Mouse (Mus musculus) lung, postnatal 0 days (tissue): ENCODE data around the gene Cdk4. TPM values are rescaled to one million over a fixed set of nuclear protein-coding genes. Genes with fewer than 3 reads are reported as not detected.
"Not testable (repeated sequence)": the region's sequence is repeated elsewhere in the genome, so short reads cannot be mapped to it uniquely, and the experiment has no call there.

ENCODE experiments used
- ATAC-seq: fragments of 200-750 bp; cut with Nextera tagmentation; 2 replicates; pipeline ENCODE4 v1.8.0; 2017; ENCODE audit warnings: moderate library complexity
- DNase-seq: peaks from one replicate; pipeline ENCODE4 v3.0.0-alpha.2; 2016; ENCODE audit warnings: low spot score
- H3K27ac ChIP-seq: fragments of 300-500 bp; sonication (generic); 2 replicates; pipeline ENCODE4 v1.5.1; 2014; ENCODE audit warnings: antibody characterized with exemption, mild to moderate bottlenecking, low read length, mixed read lengths
- H3K27me3 ChIP-seq: fragments of 300-500 bp; sonication (generic); replicated peaks from 2 replicates; pipeline ENCODE4 v1.6.1; 2014; ENCODE audit warnings: low read length, mixed read lengths; ENCODE audit not compliant: insufficient read depth
- H3K36me3 ChIP-seq: fragments of 300-500 bp; sonication (generic); 2 replicates; pipeline ENCODE4 v1.6.1; 2014; ENCODE audit warnings: low read length, mixed read lengths; ENCODE audit not compliant: insufficient read depth
- H3K4me1 ChIP-seq: fragments of 300-500 bp; sonication (generic); 2 replicates; pipeline ENCODE4 v1.6.1; 2014; ENCODE audit warnings: antibody characterized with exemption, low read depth, low read length, mixed read lengths; ENCODE audit not compliant: insufficient read depth
- H3K4me2 ChIP-seq: fragments of 300-500 bp; sonication (generic); replicated peaks from 2 replicates; pipeline ENCODE4 v1.6.1; 2014; ENCODE audit warnings: low read depth, mild to moderate bottlenecking, low read length, moderate library complexity, mixed read lengths
- H3K4me3 ChIP-seq: fragments of 300-500 bp; sonication (generic); 2 replicates; pipeline ENCODE4 v1.5.1; 2014; ENCODE audit warnings: low read depth, low read length
- H3K9ac ChIP-seq: fragments of 300-500 bp; sonication (generic); replicated peaks from 2 replicates; pipeline ENCODE4 v1.6.1; 2014; ENCODE audit warnings: low read depth, mild to moderate bottlenecking
- H3K9me3 ChIP-seq: fragments of 300-500 bp; sonication (generic); 2 replicates; pipeline ENCODE4 v1.6.1; 2016; ENCODE audit warnings: low read length, mixed read lengths
- CTCF ChIP-seq: IDR thresholded peaks from 2 replicates; pipeline ENCODE4 v1.5.1; 2016; ENCODE audit warnings: antibody characterized with exemption, mild to moderate bottlenecking
- EP300 ChIP-seq: IDR thresholded peaks from 2 replicates; pipeline ENCODE4 v1.6.1; 2016; ENCODE audit warnings: antibody characterized with exemption, mild to moderate bottlenecking, control low read depth
- WGBS: fragments of 180-500 bp; shearing (Covaris S2); extraction: QIAGEN DNeasy Blood & Tissue Kit; methylation state at CpG from one replicate; pipeline ENCODE4 v1.1.7; 2014; 5-methylcytosine and 5-hydroxymethylcytosine counted together
- polyA plus RNA-seq: library from polyadenylated mRNA; unstranded; fragments of >200 nt; fragmentation: Nextera tagmentation; extraction: Ambion mirVana; gene quantifications from 2 replicates; pipeline ENCODE4 v1.2.1, GENCODE M21; 2015

The Cdk4 gene
- polyA plus RNA-seq, 1 experiment from 2014 or later, result 362 TPM

- Histone ChIP-seq H3K9ac (peak within 1 kb of the TSS; percentile 39; the same call in 1 of the 2 replicates), H3K4me3 (peak within 1 kb of the TSS; percentile 70), H3K27me3 (0 out of 2 replicates have a peak, but pooled peaks cover 7% of the 10 kb centered on the region), H3K27ac (no peak within 1 kb of the TSS), H3K9me3 (no peaks in the 10 kb centered on the region), H3K4me1 (peaks cover 6% of the 10 kb centered on the region; the same call in 1 of the 2 replicates), H3K4me2 (peak within 1 kb of the TSS; percentile 100), H3K36me3 (0 out of 2 replicates have a peak, but pooled peaks cover 2% of the 10 kb centered on the region)
- WGBS, result 3% methylated on average over 51 of the region's 72 CpGs
- TF ChIP-seq EP300 (no peak), CTCF (no peak)
- peak; percentile 84 for DNase-seq
- ATAC-seq, result peak; percentile 23
These were observed 3.1 kb upstream of the Cdk4 start, which contains the start of gene March9 for GRCm38 (mm10) chr10:127059968-127060916. Gene March9 (minus strand): TSS chr10:127060184.

DNA sequence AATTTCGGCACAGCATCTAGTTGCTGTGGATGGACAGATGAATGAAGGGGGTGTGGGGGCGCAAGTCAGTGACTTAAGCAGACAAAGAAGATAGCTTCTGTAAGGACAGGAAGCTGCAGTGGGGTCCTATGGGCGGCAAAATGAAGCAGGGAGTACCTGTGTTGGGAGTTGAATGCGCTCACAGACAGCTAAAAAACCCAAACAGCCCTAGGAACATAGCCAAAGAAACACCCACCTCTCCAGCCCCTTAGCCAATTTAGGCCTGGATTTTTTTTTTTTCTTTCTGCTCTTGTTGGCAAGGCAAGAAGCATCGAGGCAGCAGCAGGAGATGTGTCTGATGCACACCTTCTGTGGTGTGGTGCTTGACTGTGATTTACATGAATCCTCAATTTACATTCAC, 2.2 kb upstream of the Cdk4 start:
- 0 out of 2 replicates have a peak, but pooled peaks cover 7% of the 10 kb centered on the region for H3K27me3 ChIP-seq
- H3K36me3 ChIP-seq, result peaks cover 4% of the 10 kb centered on the region; the same call in 1 of the 2 replicates
- H3K9ac ChIP-seq, result no peak overlapping the region
- DNase-seq (no peak), ATAC-seq (no peak)
- H3K4me2 ChIP-seq, result no peak overlapping the region
- 49% methylated on average over 5 of the region's 5 CpGs for WGBS
- no peak overlapping the region for H3K27ac ChIP-seq
- peaks cover 6% of the 10 kb centered on the region; the same call in 1 of the 2 replicates for H3K4me1 ChIP-seq
- H3K9me3 ChIP-seq, result no peaks in the 10 kb centered on the region
- H3K4me3 ChIP-seq, result no peak overlapping the region
- no peak for TF ChIP-seq EP300
- no peak for TF ChIP-seq CTCF

- no peak for ATAC-seq
- Histone ChIP-seq H3K4me3 (no peak overlapping the region), H3K9ac (no peak overlapping the region), H3K27ac (no peak overlapping the region), H3K4me1 (peaks cover 6% of the 10 kb centered on the region; the same call in 1 of the 2 replicates), H3K4me2 (no peak overlapping the region), H3K27me3 (0 out of 2 replicates have a peak, but pooled peaks cover 7% of the 10 kb centered on the region), H3K9me3 (no peaks in the 10 kb centered on the region), H3K36me3 (peaks cover 7% of the 10 kb centered on the region; the same call in 1 of the 2 replicates)
- 72% methylated on average over 2 of the region's 2 CpGs for WGBS
- DNase-seq, result no peak
- TF ChIP-seq EP300 (no peak), CTCF (no peak)
These were observed 1.8 kb upstream of the Cdk4 start for GRCm38 (mm10) chr10:127061513-127061912.

DNA sequence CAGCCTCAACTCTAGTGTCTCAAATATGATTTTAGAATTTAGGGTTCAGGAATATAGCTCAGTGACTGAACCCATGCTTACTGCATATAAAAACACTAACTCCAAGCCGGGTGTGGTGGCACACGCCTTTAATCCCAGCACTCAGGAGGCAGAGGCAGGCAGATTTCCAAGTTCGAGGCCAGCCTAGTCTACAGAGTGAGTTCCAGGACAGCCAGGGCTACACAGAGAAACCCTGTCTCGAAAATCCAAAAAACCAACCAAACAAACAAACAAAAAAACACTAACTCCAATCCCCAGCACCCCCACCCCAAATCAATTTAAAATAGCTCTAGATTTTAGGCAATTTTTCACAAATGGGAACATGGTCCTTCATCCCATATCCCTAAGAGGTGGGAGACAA, 1.2 kb upstream of the Cdk4 start:
- not testable (repeated sequence) for H3K4me1 ChIP-seq, H3K4me2 ChIP-seq, H3K9ac ChIP-seq, H3K27me3 ChIP-seq, H3K27ac ChIP-seq, H3K4me3 ChIP-seq, ATAC-seq, DNase-seq, H3K9me3 ChIP-seq
- H3K36me3 ChIP-seq, result peaks cover 13% of the 10 kb centered on the region; the same call in 1 of the 2 replicates
- WGBS, result 90% methylated on average over 4 of the region's 4 CpGs

- no peak for ATAC-seq
These were observed 831 bp upstream of the Cdk4 start for GRCm38 (mm10) chr10:127062503-127062902.

More at GRCm38 (mm10) chr10:127062503-127062902, 831 bp upstream of the Cdk4 start:
- H3K27me3 ChIP-seq, result 0 out of 2 replicates have a peak, but pooled peaks cover 7% of the 10 kb centered on the region
- no peak overlapping the region for H3K9ac ChIP-seq
- H3K36me3 ChIP-seq, result peaks cover 14% of the 10 kb centered on the region; the same call in 1 of the 2 replicates
- DNase-seq, result peak; percentile 69
- H3K9me3 ChIP-seq, result no peaks in the 10 kb centered on the region
- H3K4me1 ChIP-seq, result peaks cover 6% of the 10 kb centered on the region; the same call in 1 of the 2 replicates
- H3K4me3 ChIP-seq, result no peak overlapping the region
- H3K27ac ChIP-seq, result 0 out of 2 replicates have a peak overlapping the region, but pooled peaks have one; percentile 23
- 60% methylated on average over 5 of the region's 5 CpGs for WGBS
- H3K4me2 ChIP-seq, result no peak overlapping the region
- no peak for TF ChIP-seq CTCF
- no peak for TF ChIP-seq EP300
